Mouse (Mus musculus) C2C12 (cell line): ENCODE measurements around the gene Rgs10. TPM values are rescaled to one million over a fixed set of nuclear protein-coding genes. Genes with fewer than 3 reads are reported as not detected.

Source experiments
- H3K27me3 ChIP-seq: one replicate; pipeline ENCODE4 v1.6.1; 2011; ENCODE audit not compliant: control insufficient read depth, insufficient read depth, insufficient read length
- H3K36me3 ChIP-seq: one replicate; pipeline ENCODE4 v1.6.1; 2011; ENCODE audit not compliant: control insufficient read depth, insufficient read depth
- H3K4me3 ChIP-seq: one replicate; pipeline ENCODE4 v1.5.1; 2011; ENCODE audit warnings: mild to moderate bottlenecking, control low read depth; ENCODE audit not compliant: poor library complexity, insufficient read depth, severe bottlenecking
- H3K79me2 ChIP-seq: one replicate; pipeline ENCODE4 v1.6.1; 2011; ENCODE audit not compliant: control insufficient read depth, insufficient read depth
- H3K79me3 ChIP-seq: one replicate; pipeline ENCODE4 v1.6.1; 2011; ENCODE audit warnings: low read depth, control low read depth
- H3ac ChIP-seq: one replicate; pipeline ENCODE3; 2011; ENCODE audit warnings: low read depth; ENCODE audit not compliant: control insufficient read depth, insufficient read length
- CEBPB ChIP-seq: IDR thresholded peaks from one replicate; pipeline ENCODE4 v1.6.1; 2011; ENCODE audit warnings: low read depth, mild to moderate bottlenecking, control low read depth, moderate library complexity
- CTCF ChIP-seq: IDR thresholded peaks from one replicate; pipeline ENCODE4 v1.5.1; 2011; ENCODE audit not compliant: control insufficient read depth, insufficient read depth, insufficient read length
- FOSL1 ChIP-seq: IDR thresholded peaks from one replicate; pipeline ENCODE4 v1.8.0; 2011; ENCODE audit warnings: mild to moderate bottlenecking, low read length; ENCODE audit not compliant: poor library complexity, insufficient read depth, severe bottlenecking
- MAX ChIP-seq: IDR thresholded peaks from one replicate; pipeline ENCODE4 v1.6.1; 2011; ENCODE audit warnings: mild to moderate bottlenecking, control low read depth
- MYOD1 ChIP-seq: IDR thresholded peaks from one replicate; pipeline ENCODE4 v1.6.1; 2011; ENCODE audit warnings: low read depth; ENCODE audit not compliant: control insufficient read depth, insufficient read length
- MYOG ChIP-seq: IDR thresholded peaks from one replicate; pipeline ENCODE4 v1.6.1; 2011; ENCODE audit not compliant: control insufficient read depth, insufficient read length; ENCODE audit errors: extremely low read depth
- USF1 ChIP-seq: IDR thresholded peaks from one replicate; pipeline ENCODE4 v1.6.1; 2011; ENCODE audit warnings: low read depth, mild to moderate bottlenecking, control low read depth, moderate library complexity
- polyA plus RNA-seq: library from polyadenylated mRNA; unstranded; fragments of >200 nt; fragmentation: generic; extraction: Trizol; gene quantifications from one replicate; pipeline ENCODE4 v1.2.1, GENCODE M21; 2012; ENCODE audit warnings: missing spikeins

Gene Rgs10
- polyA plus RNA-seq, 1 experiment, result 12.9 TPM

DNA sequence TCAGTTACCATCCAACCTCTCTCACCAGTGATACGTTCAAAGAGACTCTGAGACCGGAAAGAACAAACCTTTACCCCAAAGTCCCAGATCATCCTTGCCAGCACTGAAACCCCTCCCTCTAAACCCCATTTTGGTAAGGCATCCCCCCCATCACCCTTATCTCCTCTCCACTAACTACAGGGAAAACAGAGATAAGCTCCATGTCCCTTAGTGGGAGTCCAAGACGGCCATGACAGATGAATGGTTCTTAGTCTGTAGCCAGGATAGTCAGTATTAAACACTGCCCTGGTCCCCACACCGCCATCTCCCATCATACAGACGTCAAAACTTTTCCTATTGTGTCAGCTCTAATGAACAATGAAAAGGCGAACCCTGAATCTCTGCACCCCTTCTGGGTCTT lies 14.6 kb downstream of the Rgs10 start:
- Histone ChIP-seq H3K79me3 (no peaks in the 10 kb centered on the region), H3K4me3 (no peak overlapping the region), H3ac (no peak overlapping the region), H3K36me3 (no peaks in the 10 kb centered on the region), H3K27me3 (no peaks in the 10 kb centered on the region), H3K79me2 (no peaks in the 10 kb centered on the region)
- TF ChIP-seq FOSL1 (no peak), CTCF (no peak), MYOD1 (no peak), CEBPB (no peak), MAX (no peak), USF1 (no peak), MYOG (no peak)

- H3K27me3 ChIP-seq, result no peaks in the 10 kb centered on the region
- H3K4me3 ChIP-seq, result no peak overlapping the region
- H3ac ChIP-seq, result no peak overlapping the region
- TF ChIP-seq MYOD1 (no peak), USF1 (no peak), CEBPB (no peak), MAX (no peak), CTCF (no peak), MYOG (no peak)
- H3K36me3 ChIP-seq, result no peaks in the 10 kb centered on the region
- no peaks in the 10 kb centered on the region for H3K79me2 ChIP-seq
- H3K79me3 ChIP-seq, result no peaks in the 10 kb centered on the region
Observed at GRCm38 (mm10) chr7:128403586-128403985, 15.0 kb downstream of the Rgs10 start.

DNA sequence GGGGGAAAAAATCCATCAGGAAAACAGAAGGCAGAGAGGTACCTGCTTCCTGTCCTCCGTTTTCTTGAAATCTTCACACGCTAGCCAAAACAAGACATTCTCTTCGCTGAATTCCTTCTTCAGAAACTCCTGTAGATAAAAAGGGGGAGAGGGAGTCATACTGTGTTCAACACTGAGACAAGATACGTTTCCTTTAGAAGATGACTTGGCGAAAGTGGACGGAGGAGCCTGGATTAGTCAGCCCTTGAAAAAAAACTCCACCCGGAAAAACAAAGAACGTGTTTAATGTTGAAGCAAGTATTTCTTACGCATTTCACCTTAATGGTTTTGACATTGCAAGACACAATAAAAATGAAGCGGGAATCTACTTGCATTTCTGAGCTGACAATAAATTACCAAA lies 15.4 kb downstream of the Rgs10 start:
- H3K79me3 ChIP-seq, result no peaks in the 10 kb centered on the region
- no peak overlapping the region for H3K4me3 ChIP-seq
- TF ChIP-seq CEBPB, result no peak
- no peak for TF ChIP-seq USF1
- no peak for TF ChIP-seq FOSL1
- TF ChIP-seq MYOG, result no peak
- no peaks in the 10 kb centered on the region for H3K27me3 ChIP-seq
- no peaks in the 10 kb centered on the region for H3K79me2 ChIP-seq
- H3K36me3 ChIP-seq, result no peaks in the 10 kb centered on the region
- H3ac ChIP-seq, result no peak overlapping the region

GRCm38 (mm10) chr7:128402577-128402976 lies 16.0 kb downstream of the Rgs10 start:
- no peak overlapping the region for H3K4me3 ChIP-seq
- no peaks in the 10 kb centered on the region for H3K36me3 ChIP-seq
- H3ac ChIP-seq, result no peak overlapping the region
- TF ChIP-seq MYOD1, result no peak
- no peak for TF ChIP-seq CEBPB
- no peak for TF ChIP-seq CTCF
- no peak for TF ChIP-seq MAX
- TF ChIP-seq MYOG, result no peak
- TF ChIP-seq FOSL1, result no peak
- no peak for TF ChIP-seq USF1
- H3K79me2 ChIP-seq, result no peaks in the 10 kb centered on the region
- no peaks in the 10 kb centered on the region for H3K27me3 ChIP-seq
- no peaks in the 10 kb centered on the region for H3K79me3 ChIP-seq

DNA sequence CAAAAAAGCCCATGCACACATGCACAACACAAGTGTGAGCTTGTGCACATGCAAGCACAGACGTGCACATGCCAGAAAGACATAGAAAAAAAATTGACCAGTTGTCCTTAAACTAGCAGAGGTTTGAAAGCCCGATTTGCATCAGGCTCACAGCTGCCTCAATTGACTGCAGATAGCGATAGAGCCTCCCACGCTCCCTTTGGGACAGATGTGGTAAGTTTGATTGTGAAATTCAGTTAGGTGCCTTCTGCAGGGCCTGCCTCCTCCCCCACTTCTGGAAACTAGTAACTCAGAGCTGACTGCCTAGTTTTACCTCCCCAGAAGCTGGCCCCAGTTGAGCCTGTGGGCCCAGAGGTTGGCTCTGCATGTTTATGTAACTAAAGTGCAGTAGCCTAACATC lies 19.9 kb downstream of the Rgs10 start:
- no peak for TF ChIP-seq MYOD1
- no peak for TF ChIP-seq USF1
- no peak for TF ChIP-seq CTCF
- no peak for TF ChIP-seq MYOG
- no peak for TF ChIP-seq MAX
- H3K79me2 ChIP-seq, result no peaks in the 10 kb centered on the region
- H3K27me3 ChIP-seq, result no peaks in the 10 kb centered on the region
- H3K36me3 ChIP-seq, result no peaks in the 10 kb centered on the region
- no peaks in the 10 kb centered on the region for H3K79me3 ChIP-seq
- no peak overlapping the region for H3K4me3 ChIP-seq
- no peak overlapping the region for H3ac ChIP-seq

GRCm38 (mm10) chr7:128397066-128397465 lies 21.5 kb downstream of the Rgs10 start:
- no peaks in the 10 kb centered on the region for H3K79me2 ChIP-seq
- TF ChIP-seq CTCF (no peak), MYOD1 (no peak), FOSL1 (no peak), MYOG (no peak), MAX (no peak), USF1 (no peak), CEBPB (no peak)

More at GRCm38 (mm10) chr7:128397066-128397465, 21.5 kb downstream of the Rgs10 start:
- Histone ChIP-seq H3K36me3 (no peaks in the 10 kb centered on the region), H3K27me3 (no peaks in the 10 kb centered on the region), H3ac (no peak overlapping the region), H3K4me3 (no peak overlapping the region), H3K79me3 (no peaks in the 10 kb centered on the region)
